Mouse (Mus musculus): ENCODE measurements around the gene Pkd1. TPM values are rescaled to one million over a fixed set of nuclear protein-coding genes. Genes with fewer than 3 reads are reported as not detected.

Gene Pkd1
- polyA plus RNA-seq, 1 experiment from 2014 or later, result 29.8 TPM

DNA sequence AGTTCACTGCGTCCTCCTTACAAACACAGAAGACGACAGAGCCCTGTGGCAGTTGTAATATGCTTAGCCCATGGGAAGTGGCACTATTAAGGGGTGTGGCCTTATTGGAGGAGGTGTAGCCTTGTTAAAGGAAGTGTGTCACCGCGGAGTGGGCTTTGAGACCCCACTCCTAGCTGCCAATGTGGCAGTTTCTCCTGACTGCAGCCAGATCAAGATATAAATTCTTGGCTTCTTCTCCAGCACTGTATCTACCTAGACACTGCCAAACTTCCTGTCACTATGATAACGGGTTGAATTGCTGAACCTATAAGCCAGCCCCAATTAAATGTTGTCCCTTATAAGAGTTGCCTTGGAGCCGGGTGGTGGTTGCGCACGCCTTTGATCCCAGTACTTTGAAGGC, 75.8 kb downstream of the Pkd1 start:
- H3K9ac ChIP-seq, result no peak overlapping the region
- H3K4me2 ChIP-seq (replicated peaks), result no peak overlapping the region
- no peak overlapping the region for H3K27ac ChIP-seq
- no peaks in the 10 kb centered on the region for H3K4me1 ChIP-seq
- no peak overlapping the region for H3K4me3 ChIP-seq
- H3K36me3 ChIP-seq, result peaks cover 93% of the 10 kb centered on the region
- ATAC-seq (ENCODE audit: insufficient number of reproducible peaks, insufficient read depth, low FRiP score, low TSS enrichment), result no peak
- H3K9me3 ChIP-seq, result no peaks in the 10 kb centered on the region
- H3K27me3 ChIP-seq, result no peaks in the 10 kb centered on the region
- WGBS, result 94% methylated on average over 8 of the region's 8 CpGs

DNA sequence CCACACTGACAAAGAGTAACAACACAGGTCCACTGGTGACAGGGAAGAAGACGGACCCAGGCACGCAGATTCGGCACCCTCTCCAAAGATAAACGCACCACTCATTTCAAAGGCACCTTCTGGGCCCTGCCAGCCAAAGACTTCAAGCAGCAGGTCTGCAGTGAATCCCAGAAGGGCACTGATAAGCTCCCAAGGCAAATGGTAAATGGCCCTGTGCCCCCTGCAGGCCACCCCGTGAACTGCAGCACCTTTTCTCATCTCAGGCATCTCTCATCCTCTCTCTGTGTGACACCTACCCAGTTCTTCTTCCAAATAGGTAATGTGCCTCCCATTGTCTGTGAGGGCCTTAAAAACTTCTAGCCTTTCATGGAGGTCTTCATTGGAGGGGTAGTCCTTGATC, 79.0 kb downstream of the Pkd1 start:
- ATAC-seq (ENCODE audit: insufficient number of reproducible peaks, insufficient read depth, low FRiP score, low TSS enrichment), result no peak
- 51% methylated on average over 5 of the region's 5 CpGs for WGBS
- H3K36me3 ChIP-seq, result peaks cover 61% of the 10 kb centered on the region

DNA sequence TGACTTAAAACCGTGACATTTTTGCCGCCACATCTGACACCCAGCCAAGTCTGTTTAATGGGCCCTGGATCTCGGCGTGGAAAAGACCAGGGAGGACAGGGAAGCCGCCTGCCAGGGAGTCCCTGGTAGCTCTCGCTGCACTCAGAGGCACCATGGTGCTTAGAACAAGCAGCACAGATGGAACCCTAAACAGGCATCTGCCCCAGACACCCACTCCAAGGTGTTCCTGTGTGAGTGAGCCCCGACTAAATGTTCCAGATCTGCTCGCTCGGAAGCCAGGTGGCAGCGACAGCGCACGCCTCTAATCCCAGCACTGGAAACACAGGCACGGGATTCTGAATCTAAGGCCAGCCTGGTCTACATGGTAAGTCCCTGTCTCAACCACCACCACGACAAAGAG, 80.4 kb downstream of the Pkd1 start:
- no peak for ATAC-seq (ENCODE audit: insufficient number of reproducible peaks, insufficient read depth, low FRiP score, low TSS enrichment)
- H3K4me1 ChIP-seq, result peaks cover 16% of the 10 kb centered on the region
- WGBS, result 85% methylated on average over 14 of the region's 14 CpGs
- no peaks in the 10 kb centered on the region for H3K9me3 ChIP-seq
- no peak overlapping the region for H3K4me2 ChIP-seq (replicated peaks)
- H3K27ac ChIP-seq, result no peak overlapping the region
- no peaks in the 10 kb centered on the region for H3K27me3 ChIP-seq
- H3K4me3 ChIP-seq, result no peak overlapping the region
- H3K9ac ChIP-seq, result no peak overlapping the region
- peaks cover 48% of the 10 kb centered on the region for H3K36me3 ChIP-seq

More for the DNA sequence above, 79.0 kb downstream of the Pkd1 start:
- Histone ChIP-seq H3K4me2 (replicated peaks) (no peak overlapping the region), H3K27ac (no peak overlapping the region), H3K27me3 (no peaks in the 10 kb centered on the region), H3K4me1 (peaks cover 16% of the 10 kb centered on the region), H3K9ac (no peak overlapping the region), H3K9me3 (no peaks in the 10 kb centered on the region), H3K4me3 (no peak overlapping the region)

- ATAC-seq (ENCODE audit: insufficient number of reproducible peaks, insufficient read depth, low FRiP score, low TSS enrichment), result peak; percentile 88
- Histone ChIP-seq H3K4me2 (replicated peaks) (peak within 1 kb of the TSS; percentile 79), H3K9ac (peak within 1 kb of the TSS; percentile 63), H3K27me3 (no peaks in the 10 kb centered on the region), H3K4me1 (peaks cover 16% of the 10 kb centered on the region), H3K36me3 (peaks cover 33% of the 10 kb centered on the region), H3K27ac (peak within 1 kb of the TSS; percentile 92), H3K4me3 (peak within 1 kb of the TSS; percentile 62), H3K9me3 (no peaks in the 10 kb centered on the region)
- 2% methylated on average over 51 of the region's 51 CpGs for WGBS
These were observed 82.7 kb downstream of the Pkd1 start, which contains the start of the genes Tsc2 and Nthl1 for GRCm38 (mm10) chr17:24632167-24632812. Gene Tsc2, minus strand, starts transcription at chr17:24632630. Gene Nthl1, plus strand, starts transcription at chr17:24632680.

DNA sequence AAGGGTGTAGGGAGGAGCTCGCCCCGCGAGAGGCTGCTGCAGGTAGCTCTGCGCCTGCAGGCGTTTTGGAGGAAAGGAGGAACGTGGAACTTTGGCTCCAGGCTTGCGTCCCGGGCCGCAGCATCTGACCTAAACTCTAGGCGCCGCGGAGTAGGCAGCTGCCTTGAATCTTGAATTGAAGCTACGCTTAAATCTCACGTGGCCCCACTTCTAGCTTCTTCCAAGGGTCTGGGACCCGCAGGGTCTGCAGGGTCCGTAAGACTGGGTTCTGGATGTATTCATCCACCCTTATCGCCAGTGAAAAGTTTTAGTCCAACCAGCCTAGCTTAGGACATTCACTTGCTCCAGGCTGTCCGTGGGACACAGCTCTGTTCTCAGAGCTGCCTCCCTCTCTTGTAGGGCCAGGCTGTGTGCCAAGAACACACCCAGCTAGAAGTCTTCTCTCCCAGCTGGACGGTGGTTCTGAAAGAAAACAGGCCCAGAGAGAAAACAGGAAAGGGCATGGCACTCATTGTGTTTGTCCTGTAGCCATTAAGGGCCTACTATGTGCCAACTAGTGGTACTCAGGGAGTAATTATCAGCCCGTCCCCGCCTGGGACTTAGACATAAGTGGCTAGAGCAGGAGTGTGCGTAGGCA, 83.3 kb downstream of the Pkd1 start:
- peak overlapping the region; percentile 92 for H3K27ac ChIP-seq
- H3K36me3 ChIP-seq, result peaks cover 26% of the 10 kb centered on the region
- peak overlapping the region; percentile 62 for H3K4me3 ChIP-seq
- peak overlapping the region; percentile 63 for H3K9ac ChIP-seq
- no peaks in the 10 kb centered on the region for H3K27me3 ChIP-seq
- H3K4me1 ChIP-seq, result peaks cover 16% of the 10 kb centered on the region
- peak overlapping the region; percentile 79 for H3K4me2 ChIP-seq (replicated peaks)
- WGBS, result 11% methylated on average over 22 of the region's 22 CpGs
- ATAC-seq (ENCODE audit: insufficient number of reproducible peaks, insufficient read depth, low FRiP score, low TSS enrichment), result peak; percentile 54; the same call in 1 of the 2 replicates
- H3K9me3 ChIP-seq, result no peaks in the 10 kb centered on the region

- H3K27me3 ChIP-seq, result no peaks in the 10 kb centered on the region
- 0 out of 2 replicates have a peak overlapping the region, but pooled peaks have one; percentile 92 for H3K27ac ChIP-seq
- H3K4me2 ChIP-seq (replicated peaks), result no peak overlapping the region
- 95% methylated on average over 11 of the region's 11 CpGs for WGBS
- peaks cover 22% of the 10 kb centered on the region for H3K4me1 ChIP-seq
- H3K9ac ChIP-seq, result no peak overlapping the region
- no peak for ATAC-seq (ENCODE audit: insufficient number of reproducible peaks, insufficient read depth, low FRiP score, low TSS enrichment)
- peaks cover 18% of the 10 kb centered on the region for H3K36me3 ChIP-seq
- H3K9me3 ChIP-seq, result no peaks in the 10 kb centered on the region
- no peak overlapping the region for H3K4me3 ChIP-seq
These were observed 84.2 kb downstream of the Pkd1 start for GRCm38 (mm10) chr17:24633831-24634230.

- Histone ChIP-seq H3K27ac (no peak overlapping the region), H3K9ac (no peak overlapping the region), H3K9me3 (no peaks in the 10 kb centered on the region), H3K4me2 (replicated peaks) (no peak overlapping the region), H3K4me3 (no peak overlapping the region), H3K27me3 (no peaks in the 10 kb centered on the region), H3K4me1 (peaks cover 34% of the 10 kb centered on the region), H3K36me3 (peaks cover 6% of the 10 kb centered on the region)
- 88% methylated on average over 4 of the region's 4 CpGs for WGBS
- ATAC-seq (ENCODE audit: insufficient number of reproducible peaks, insufficient read depth, low FRiP score, low TSS enrichment), result no peak
These were observed 85.4 kb downstream of the Pkd1 start for GRCm38 (mm10) chr17:24635024-24635423.

DNA sequence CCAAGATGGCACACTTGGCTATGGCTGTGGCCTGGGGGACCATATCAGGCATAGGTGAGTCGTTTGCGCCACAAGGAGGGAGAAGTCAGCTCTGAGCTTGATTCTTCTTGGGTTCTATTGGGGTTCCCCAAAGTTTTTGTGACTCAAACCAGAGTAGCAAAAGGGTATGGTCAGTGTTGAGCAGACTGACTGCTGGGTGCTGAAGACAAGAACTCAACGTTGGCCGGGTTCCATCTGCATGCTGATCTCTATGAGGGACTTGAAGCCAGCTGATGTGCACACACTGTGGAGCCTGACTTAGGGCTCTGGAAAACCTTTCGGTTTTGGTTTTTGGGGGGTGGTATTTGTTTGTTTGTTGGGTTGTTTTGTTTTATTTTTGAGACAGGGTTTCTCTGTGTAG, 86.1 kb downstream of the Pkd1 start:
- 92% methylated on average over 5 of the region's 5 CpGs for WGBS
- H3K9ac ChIP-seq, result no peak overlapping the region

GRCm38 (mm10) chr17:24636781-24637481, 87.3 kb downstream of the Pkd1 start:
- Histone ChIP-seq H3K27me3 (no peaks in the 10 kb centered on the region), H3K4me1 (peaks cover 35% of the 10 kb centered on the region), H3K9me3 (no peaks in the 10 kb centered on the region), H3K9ac (no peak overlapping the region), H3K4me3 (no peak overlapping the region), H3K36me3 (peaks cover 18% of the 10 kb centered on the region; the same call in 1 of the 2 replicates), H3K4me2 (replicated peaks) (no peak overlapping the region), H3K27ac (no peak overlapping the region)
- ATAC-seq (ENCODE audit: insufficient number of reproducible peaks, insufficient read depth, low FRiP score, low TSS enrichment), result no peak
- WGBS, result 69% methylated on average over 5 of the region's 5 CpGs

More for the DNA sequence above, 86.1 kb downstream of the Pkd1 start:
- no peaks in the 10 kb centered on the region for H3K27me3 ChIP-seq
- peaks cover 40% of the 10 kb centered on the region for H3K4me1 ChIP-seq
- H3K36me3 ChIP-seq, result peaks cover 10% of the 10 kb centered on the region
- ATAC-seq (ENCODE audit: insufficient number of reproducible peaks, insufficient read depth, low FRiP score, low TSS enrichment), result no peak
- H3K4me2 ChIP-seq (replicated peaks), result no peak overlapping the region
- no peak overlapping the region for H3K4me3 ChIP-seq
- no peaks in the 10 kb centered on the region for H3K9me3 ChIP-seq
- H3K27ac ChIP-seq, result no peak overlapping the region

- H3K9me3 ChIP-seq, result no peaks in the 10 kb centered on the region
- peaks cover 28% of the 10 kb centered on the region for H3K4me1 ChIP-seq
- 90% methylated on average over 4 of the region's 4 CpGs for WGBS
- no peak overlapping the region for H3K4me2 ChIP-seq (replicated peaks)
- peaks cover 21% of the 10 kb centered on the region; the same call in 1 of the 2 replicates for H3K36me3 ChIP-seq
- no peak for ATAC-seq (ENCODE audit: insufficient number of reproducible peaks, insufficient read depth, low FRiP score, low TSS enrichment)
- H3K9ac ChIP-seq, result no peak overlapping the region
- no peaks in the 10 kb centered on the region for H3K27me3 ChIP-seq
- peak overlapping the region; percentile 98 for H3K27ac ChIP-seq
- no peak overlapping the region for H3K4me3 ChIP-seq
These were observed 88.6 kb downstream of the Pkd1 start for GRCm38 (mm10) chr17:24638214-24638613.

GRCm38 (mm10) chr17:24638840-24639239, 89.2 kb downstream of the Pkd1 start:
- H3K9me3 ChIP-seq, result no peaks in the 10 kb centered on the region
- no peak overlapping the region for H3K4me3 ChIP-seq
- peaks cover 28% of the 10 kb centered on the region for H3K4me1 ChIP-seq
- H3K27ac ChIP-seq, result peak overlapping the region; percentile 98
- WGBS, result 43% methylated on average over 9 of the region's 9 CpGs
- peak overlapping the region; percentile 23 for H3K4me2 ChIP-seq (replicated peaks)
- H3K27me3 ChIP-seq, result no peaks in the 10 kb centered on the region
- H3K9ac ChIP-seq, result no peak overlapping the region
- peaks cover 21% of the 10 kb centered on the region; the same call in 1 of the 2 replicates for H3K36me3 ChIP-seq
- no peak; the same call in 1 of the 2 replicates for ATAC-seq (ENCODE audit: insufficient number of reproducible peaks, insufficient read depth, low FRiP score, low TSS enrichment)
